Mouse (Mus musculus): ENCODE results near the gene Rps21. TPM values are rescaled to one million over a fixed set of nuclear protein-coding genes. Genes with fewer than 3 reads are reported as not detected.

Gene Rps21
- polyA plus RNA-seq, 1 experiment from 2014 or later: 447 TPM

DNA sequence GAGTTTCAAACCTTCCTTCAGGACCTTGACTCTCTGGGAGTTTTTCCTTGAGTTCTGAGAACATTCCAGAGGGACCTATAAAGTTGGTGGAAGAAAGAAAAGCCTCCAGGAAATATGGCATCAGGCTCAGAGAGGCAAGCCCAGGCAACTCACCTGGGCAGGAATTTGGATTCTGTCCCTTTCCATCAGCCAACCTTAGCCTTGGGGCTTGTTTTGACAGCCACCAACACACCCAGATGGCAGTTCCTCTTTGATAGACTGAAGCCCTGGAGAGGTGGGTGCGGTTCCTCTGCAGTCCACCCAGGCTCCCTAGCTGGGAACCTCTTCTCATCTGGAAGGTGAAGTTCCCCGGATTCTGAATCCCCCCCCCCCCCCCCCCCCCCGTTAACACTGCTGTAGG, 20.7 kb upstream of the Rps21 start:
- no peak for ATAC-seq (ENCODE audit: insufficient number of reproducible peaks, insufficient read depth, low FRiP score, low read depth)
- WGBS: 39% methylated on average over 3 of the region's 3 CpGs
- no peaks in the 10 kb centered on the region for H3K36me3 ChIP-seq (ENCODE audit: control insufficient read depth, insufficient read depth, low read length)

GRCm38 (mm10) chr2:180236930-180237329, 20.2 kb upstream of the Rps21 start:
- Histone ChIP-seq H3K36me3 (ENCODE audit: control insufficient read depth, insufficient read depth, low read length) (no peaks in the 10 kb centered on the region), H3K9ac (ENCODE audit: low read length) (no peak overlapping the region), H3K27me3 (ENCODE audit: control insufficient read depth, insufficient read depth, low read length) (no peaks in the 10 kb centered on the region), H3K4me1 (ENCODE audit: control insufficient read depth in 2 of 2, insufficient read depth in 2 of 2, low read length in 2 of 2) (peaks cover 27 to 37% of the 10 kb centered on the region in 2 experiments), H3K4me2 (ENCODE audit: low read length) (no peak overlapping the region), H3K4me3 (ENCODE audit: control insufficient read depth in 1 of 2, insufficient read depth in 1 of 2, low read depth in 1 of 2, low read length in 2 of 2) (no peak overlapping the region), H3K27ac (replicated peaks in 1 of 2; ENCODE audit: control insufficient read depth in 1 of 2, insufficient read depth in 1 of 2, low read depth in 2 of 2, low read length in 2 of 2) (no peak overlapping the region), H3K9me3 (ENCODE audit: control insufficient read depth, low read length) (no peaks in the 10 kb centered on the region)
- WGBS: 73% methylated on average over 3 of the region's 3 CpGs
- no peak for ATAC-seq (ENCODE audit: insufficient number of reproducible peaks, insufficient read depth, low FRiP score, low read depth)

More for the DNA sequence above, 20.7 kb upstream of the Rps21 start:
- Histone ChIP-seq H3K9ac (ENCODE audit: low read length) (no peak overlapping the region), H3K9me3 (ENCODE audit: control insufficient read depth, low read length) (no peaks in the 10 kb centered on the region), H3K4me3 (ENCODE audit: control insufficient read depth in 1 of 2, insufficient read depth in 1 of 2, low read depth in 1 of 2, low read length in 2 of 2) (no peak overlapping the region), H3K4me1 (ENCODE audit: control insufficient read depth in 2 of 2, insufficient read depth in 2 of 2, low read length in 2 of 2) (peaks cover 27 to 37% of the 10 kb centered on the region in 2 experiments), H3K4me2 (ENCODE audit: low read length) (no peak overlapping the region), H3K27me3 (ENCODE audit: control insufficient read depth, insufficient read depth, low read length) (no peaks in the 10 kb centered on the region), H3K27ac (replicated peaks in 1 of 2; ENCODE audit: control insufficient read depth in 1 of 2, insufficient read depth in 1 of 2, low read depth in 2 of 2, low read length in 2 of 2) (no peak overlapping the region)

DNA sequence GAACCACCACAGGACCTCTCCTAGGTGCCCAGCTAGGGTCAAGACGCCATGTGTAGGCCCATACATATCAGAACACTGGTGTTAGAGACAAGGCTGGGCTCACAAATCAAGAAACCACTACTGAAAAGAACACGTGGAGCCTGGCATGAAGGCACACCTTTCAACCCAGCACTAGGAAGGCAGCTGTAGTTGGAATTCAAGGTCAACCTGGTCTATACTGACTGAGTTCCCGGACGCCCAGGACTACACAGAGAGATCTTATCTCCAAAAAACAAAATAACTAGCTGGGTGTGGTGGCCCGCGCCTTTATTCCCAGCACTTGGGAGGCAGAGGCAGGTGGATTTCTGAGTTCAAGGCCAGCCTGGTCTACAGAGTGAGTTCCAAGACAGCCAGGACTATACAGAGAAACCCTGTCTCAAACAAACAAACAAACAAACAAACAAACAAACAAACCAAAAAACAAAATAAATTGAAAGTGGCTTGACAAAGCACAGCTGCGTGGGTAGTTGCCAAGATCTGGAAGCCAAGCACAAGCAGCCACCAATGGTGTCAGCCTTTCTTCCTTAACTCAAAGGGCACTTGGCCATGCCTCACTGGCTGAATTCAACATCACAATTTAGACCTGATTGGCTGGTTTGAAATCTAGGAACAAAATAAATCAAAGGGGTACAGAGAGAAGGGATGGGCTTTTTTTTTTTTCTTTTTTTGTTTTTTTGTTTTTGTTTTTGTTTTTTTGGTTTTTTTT, 19.4 kb upstream of the Rps21 start:
- ATAC-seq (ENCODE audit: insufficient number of reproducible peaks, insufficient read depth, low FRiP score, low read depth): no peak

GRCm38 (mm10) chr2:180238591-180238990, 18.6 kb upstream of the Rps21 start:
- Histone ChIP-seq H3K4me2 (ENCODE audit: low read length) (no peak overlapping the region), H3K9ac (ENCODE audit: low read length) (no peak overlapping the region), H3K27me3 (ENCODE audit: control insufficient read depth, insufficient read depth, low read length) (no peaks in the 10 kb centered on the region), H3K36me3 (ENCODE audit: control insufficient read depth, insufficient read depth, low read length) (no peaks in the 10 kb centered on the region), H3K4me3 (ENCODE audit: control insufficient read depth in 1 of 2, insufficient read depth in 1 of 2, low read depth in 1 of 2, low read length in 2 of 2) (no peak overlapping the region), H3K27ac (replicated peaks in 1 of 2; ENCODE audit: control insufficient read depth in 1 of 2, insufficient read depth in 1 of 2, low read depth in 2 of 2, low read length in 2 of 2) (no peak overlapping the region), H3K9me3 (ENCODE audit: control insufficient read depth, low read length) (no peaks in the 10 kb centered on the region), H3K4me1 (ENCODE audit: control insufficient read depth in 2 of 2, insufficient read depth in 2 of 2, low read length in 2 of 2) (peaks cover 15 to 23% of the 10 kb centered on the region in 2 experiments)
- no peak for ATAC-seq (ENCODE audit: insufficient number of reproducible peaks, insufficient read depth, low FRiP score, low read depth)
- WGBS: 35% methylated on average over 5 of the region's 5 CpGs

More for the DNA sequence above, 19.4 kb upstream of the Rps21 start:
- H3K27ac ChIP-seq (replicated peaks in 1 of 2; ENCODE audit: control insufficient read depth in 1 of 2, insufficient read depth in 1 of 2, low read depth in 2 of 2, low read length in 2 of 2): no peak overlapping the region
- no peaks in the 10 kb centered on the region for H3K9me3 ChIP-seq (ENCODE audit: control insufficient read depth, low read length)
- H3K4me3 ChIP-seq (ENCODE audit: control insufficient read depth in 1 of 2, insufficient read depth in 1 of 2, low read depth in 1 of 2, low read length in 2 of 2): no peak overlapping the region
- no peaks in the 10 kb centered on the region for H3K36me3 ChIP-seq (ENCODE audit: control insufficient read depth, insufficient read depth, low read length)
- 84% methylated on average over 7 of the region's 7 CpGs for WGBS
- no peaks in the 10 kb centered on the region for H3K27me3 ChIP-seq (ENCODE audit: control insufficient read depth, insufficient read depth, low read length)
- H3K4me1 ChIP-seq (ENCODE audit: control insufficient read depth in 2 of 2, insufficient read depth in 2 of 2, low read length in 2 of 2): peaks cover 23 to 31% of the 10 kb centered on the region in 2 experiments
- H3K9ac ChIP-seq (ENCODE audit: low read length): no peak overlapping the region
- no peak overlapping the region for H3K4me2 ChIP-seq (ENCODE audit: low read length)

DNA sequence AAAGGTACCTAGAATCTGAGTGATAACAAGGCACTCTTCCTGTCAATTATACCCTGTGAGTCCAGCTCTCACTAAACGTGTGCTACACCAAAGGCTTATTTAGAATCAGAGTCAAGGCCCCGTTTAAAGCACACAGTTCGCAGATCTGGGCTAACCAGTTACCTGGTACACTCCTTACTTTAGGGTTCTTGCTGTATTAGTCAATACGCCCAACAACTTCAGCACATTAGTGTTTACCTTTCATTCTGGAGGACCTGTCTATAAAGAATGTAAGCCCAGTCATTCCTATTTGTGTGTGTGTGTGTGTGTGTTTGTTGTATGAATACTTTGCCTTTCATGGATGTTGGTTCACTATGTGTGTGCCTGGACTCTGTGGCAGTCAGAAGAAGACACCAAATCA, 14.1 kb upstream of the Rps21 start:
- no peak overlapping the region for H3K27ac ChIP-seq (replicated peaks in 1 of 2; ENCODE audit: control insufficient read depth in 1 of 2, insufficient read depth in 1 of 2, low read depth in 2 of 2, low read length in 2 of 2)
- H3K4me2 ChIP-seq (ENCODE audit: low read length): no peak overlapping the region
- WGBS: 86% methylated on average over 4 of the region's 4 CpGs
- H3K9ac ChIP-seq (ENCODE audit: low read length): no peak overlapping the region
- no peaks in the 10 kb centered on the region for H3K9me3 ChIP-seq (ENCODE audit: control insufficient read depth, low read length)
- no peaks in the 10 kb centered on the region for H3K27me3 ChIP-seq (ENCODE audit: control insufficient read depth, insufficient read depth, low read length)
- H3K4me1 ChIP-seq (ENCODE audit: control insufficient read depth in 2 of 2, insufficient read depth in 2 of 2, low read length in 2 of 2): no peaks in the 10 kb centered on the region
- no peaks in the 10 kb centered on the region for H3K36me3 ChIP-seq (ENCODE audit: control insufficient read depth, insufficient read depth, low read length)
- H3K4me3 ChIP-seq (ENCODE audit: control insufficient read depth in 1 of 2, insufficient read depth in 1 of 2, low read depth in 1 of 2, low read length in 2 of 2): no peak overlapping the region
- no peak for ATAC-seq (ENCODE audit: insufficient number of reproducible peaks, insufficient read depth, low FRiP score, low read depth)

DNA sequence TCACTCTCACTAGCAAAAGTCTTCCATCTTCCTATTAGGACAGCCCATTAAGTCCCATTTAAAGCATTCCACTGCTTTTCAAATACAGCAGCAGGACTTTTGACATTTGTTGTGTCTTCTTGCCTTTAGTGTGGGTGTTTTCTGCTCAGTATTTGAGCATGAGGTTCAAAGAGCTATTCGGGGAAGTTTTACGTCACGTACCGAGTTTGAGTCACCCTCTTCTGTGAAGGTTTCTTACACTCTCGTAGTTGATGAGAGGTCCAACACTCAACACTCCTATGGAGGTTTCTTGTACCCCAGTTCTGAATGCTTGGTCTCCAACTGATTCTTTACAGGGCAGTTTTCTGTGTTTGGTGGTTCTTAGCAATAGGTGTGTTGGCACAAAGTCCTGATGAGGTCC, 9.3 kb upstream of the Rps21 start:
- H3K27ac ChIP-seq (replicated peaks in 1 of 2; ENCODE audit: control insufficient read depth in 1 of 2, insufficient read depth in 1 of 2, low read depth in 2 of 2, low read length in 2 of 2): no peak overlapping the region
- no peak overlapping the region for H3K4me3 ChIP-seq (ENCODE audit: control insufficient read depth in 1 of 2, insufficient read depth in 1 of 2, low read depth in 1 of 2, low read length in 2 of 2)
- peaks cover 2 to 7% of the 10 kb centered on the region in 2 experiments; a peak in 1 of 4 replicates for H3K4me1 ChIP-seq (ENCODE audit: control insufficient read depth in 2 of 2, insufficient read depth in 2 of 2, low read length in 2 of 2)
- H3K9me3 ChIP-seq (ENCODE audit: control insufficient read depth, low read length): no peaks in the 10 kb centered on the region
- ATAC-seq (ENCODE audit: insufficient number of reproducible peaks, insufficient read depth, low FRiP score, low read depth): no peak
- H3K27me3 ChIP-seq (ENCODE audit: control insufficient read depth, insufficient read depth, low read length): no peaks in the 10 kb centered on the region
- WGBS: 84% methylated on average over 5 of the region's 5 CpGs
- no peak overlapping the region for H3K9ac ChIP-seq (ENCODE audit: low read length)
- H3K36me3 ChIP-seq (ENCODE audit: control insufficient read depth, insufficient read depth, low read length): no peaks in the 10 kb centered on the region
- H3K4me2 ChIP-seq (ENCODE audit: low read length): no peak overlapping the region

DNA sequence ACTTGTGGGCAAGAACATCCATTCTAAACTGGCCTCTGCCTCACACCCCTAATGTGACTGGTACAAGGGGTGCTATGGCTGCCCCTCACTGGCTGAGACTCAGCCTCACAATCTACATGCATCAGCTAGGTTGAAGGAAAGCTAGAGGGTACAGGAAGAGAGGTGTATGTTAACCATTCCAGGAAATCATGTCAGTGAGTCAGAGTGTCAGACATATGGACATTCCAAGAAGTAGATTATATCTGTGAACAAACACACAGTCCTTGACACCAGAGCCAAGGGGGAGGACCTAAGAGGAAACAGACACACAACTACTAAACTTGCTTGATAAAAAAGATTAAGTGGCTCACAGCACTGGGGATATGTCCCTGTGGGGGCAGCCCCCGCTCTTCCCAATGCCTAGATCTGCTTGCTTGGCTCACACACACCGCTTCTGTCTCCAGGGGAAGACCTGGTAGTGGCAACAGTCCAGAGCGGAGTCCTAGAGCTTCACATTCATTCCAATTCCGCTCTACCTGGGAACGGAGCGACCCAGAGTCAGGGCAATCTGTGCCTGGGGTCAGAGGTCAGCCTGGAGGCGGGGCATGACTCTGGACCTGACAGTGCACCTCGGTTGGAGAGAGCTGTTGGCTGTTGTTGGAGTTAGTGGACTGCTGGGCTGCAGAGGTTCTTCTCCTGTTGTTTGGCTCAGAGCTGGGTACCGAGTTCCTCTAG, 8.1 kb upstream of the Rps21 start:
- Histone ChIP-seq H3K4me3 (ENCODE audit: control insufficient read depth in 1 of 2, insufficient read depth in 1 of 2, low read depth in 1 of 2, low read length in 2 of 2) (no peak overlapping the region), H3K9ac (ENCODE audit: low read length) (no peak overlapping the region), H3K9me3 (ENCODE audit: control insufficient read depth, low read length) (no peaks in the 10 kb centered on the region), H3K27ac (replicated peaks in 1 of 2; ENCODE audit: control insufficient read depth in 1 of 2, insufficient read depth in 1 of 2, low read depth in 2 of 2, low read length in 2 of 2) (no peak overlapping the region), H3K36me3 (ENCODE audit: control insufficient read depth, insufficient read depth, low read length) (no peaks in the 10 kb centered on the region), H3K4me2 (ENCODE audit: low read length) (no peak overlapping the region), H3K27me3 (ENCODE audit: control insufficient read depth, insufficient read depth, low read length) (no peaks in the 10 kb centered on the region), H3K4me1 (ENCODE audit: control insufficient read depth in 2 of 2, insufficient read depth in 2 of 2, low read length in 2 of 2) (peaks cover 2 to 7% of the 10 kb centered on the region in 2 experiments; a peak in 1 of 4 replicates)
- 68% methylated on average over 9 of the region's 9 CpGs for WGBS
- no peak for ATAC-seq (ENCODE audit: insufficient number of reproducible peaks, insufficient read depth, low FRiP score, low read depth)

All from heart, embryonic 14.5 days (tissue).